Mouse (Mus musculus): Measurements from ENCODE around the gene Nfia. TPM values are rescaled to one million over a fixed set of nuclear protein-coding genes. Genes with fewer than 3 reads are reported as not detected.
A peak's percentile ranks its signal among the peaks of the same experiment; 100 is the strongest.

Nfia gene
- polyA plus RNA-seq, 1 experiment from 2014 or later, result 23.5 TPM

DNA sequence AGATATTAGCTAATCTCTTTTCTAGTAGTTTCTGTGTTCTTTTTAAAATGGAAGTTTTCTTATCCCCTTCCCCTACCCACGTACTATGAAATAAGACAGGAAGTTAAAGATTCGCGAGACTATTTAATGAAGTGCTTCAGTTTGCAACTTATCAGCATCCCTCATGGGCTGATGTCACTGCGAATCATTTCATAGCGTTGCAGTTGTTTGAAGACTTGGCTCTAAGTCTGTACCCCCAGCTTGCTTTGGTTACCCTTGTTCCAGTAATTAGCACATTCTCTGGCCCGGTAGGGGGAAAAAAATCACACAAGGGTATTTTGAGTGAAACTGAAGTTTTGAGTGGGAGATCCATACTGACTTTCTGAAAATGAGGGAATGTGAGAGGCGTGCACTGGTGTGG, 303.6 kb downstream of the Nfia start:
- H3K4me2 ChIP-seq (ENCODE audit: low read depth, low read length), result no peak overlapping the region
- H3K36me3 ChIP-seq (replicated peaks; ENCODE audit: control insufficient read depth, insufficient read depth, low read depth, low read length), result no peaks in the 10 kb centered on the region
- H3K9ac ChIP-seq (replicated peaks; ENCODE audit: low read length), result no peak overlapping the region
- H3K9me3 ChIP-seq (replicated peaks; ENCODE audit: control insufficient read depth, low read length), result no peaks in the 10 kb centered on the region
- no peaks in the 10 kb centered on the region for H3K4me1 ChIP-seq (ENCODE audit: control insufficient read depth, insufficient read depth, low read length)
- H3K27me3 ChIP-seq (ENCODE audit: control insufficient read depth, insufficient read depth, low read length), result no peaks in the 10 kb centered on the region
- 82% methylated on average over 7 of the region's 7 CpGs for WGBS
- H3K27ac ChIP-seq (replicated peaks; ENCODE audit: low read depth, low read length), result no peak overlapping the region
- no peak overlapping the region for H3K4me3 ChIP-seq (ENCODE audit: low read depth, low read length)
- ATAC-seq (replicated peaks; ENCODE audit: insufficient number of reproducible peaks, low FRiP score, low TSS enrichment, low read depth) (no peak), DNase-seq (ENCODE audit: low spot score) (no peak)

- H3K4me3 ChIP-seq (ENCODE audit: low read depth, low read length), result no peak overlapping the region
- DNase-seq (ENCODE audit: low spot score) (no peak), ATAC-seq (replicated peaks; ENCODE audit: insufficient number of reproducible peaks, low FRiP score, low TSS enrichment, low read depth) (no peak)
- H3K9me3 ChIP-seq (replicated peaks; ENCODE audit: control insufficient read depth, low read length), result no peaks in the 10 kb centered on the region
- no peaks in the 10 kb centered on the region for H3K4me1 ChIP-seq (ENCODE audit: control insufficient read depth, insufficient read depth, low read length)
- WGBS, result 80% methylated on average over 7 of the region's 7 CpGs
- no peak overlapping the region for H3K9ac ChIP-seq (replicated peaks; ENCODE audit: low read length)
- H3K36me3 ChIP-seq (replicated peaks; ENCODE audit: control insufficient read depth, insufficient read depth, low read depth, low read length), result no peaks in the 10 kb centered on the region
- no peak overlapping the region for H3K27ac ChIP-seq (replicated peaks; ENCODE audit: low read depth, low read length)
- no peaks in the 10 kb centered on the region for H3K27me3 ChIP-seq (ENCODE audit: control insufficient read depth, insufficient read depth, low read length)
- no peak overlapping the region for H3K4me2 ChIP-seq (ENCODE audit: low read depth, low read length)
Measured at GRCm38 (mm10) chr4:98076624-98077023, 304.1 kb downstream of the Nfia start.

DNA sequence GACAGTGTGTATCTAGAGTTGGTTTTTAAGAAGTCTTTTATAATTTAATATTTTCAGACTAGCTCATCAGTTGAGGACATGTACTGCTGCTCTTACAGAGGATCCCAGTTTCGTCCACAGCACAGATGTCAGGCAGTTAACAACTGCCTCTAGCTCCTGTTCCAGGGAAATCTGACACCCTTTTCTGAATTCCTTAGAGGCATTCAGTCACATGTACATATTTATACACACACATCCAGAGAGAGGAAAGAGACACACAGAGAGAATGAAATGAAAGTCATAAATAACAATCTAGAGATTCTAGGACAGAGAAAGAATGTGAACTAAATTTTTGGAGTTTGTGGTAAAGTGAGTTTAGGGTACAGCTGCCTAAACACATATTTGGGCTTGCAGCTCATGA, 308.1 kb downstream of the Nfia start:
- 28% methylated on average over 1 of the region's 1 CpGs for WGBS
- DNase-seq (ENCODE audit: low spot score), result peak; percentile 36
- Histone ChIP-seq H3K4me2 (ENCODE audit: low read depth, low read length) (no peak overlapping the region), H3K4me3 (ENCODE audit: low read depth, low read length) (no peak overlapping the region), H3K4me1 (ENCODE audit: control insufficient read depth, insufficient read depth, low read length) (no peaks in the 10 kb centered on the region), H3K9ac (replicated peaks; ENCODE audit: low read length) (no peak overlapping the region), H3K9me3 (replicated peaks; ENCODE audit: control insufficient read depth, low read length) (no peaks in the 10 kb centered on the region), H3K27ac (replicated peaks; ENCODE audit: low read depth, low read length) (no peak overlapping the region), H3K27me3 (ENCODE audit: control insufficient read depth, insufficient read depth, low read length) (no peaks in the 10 kb centered on the region), H3K36me3 (replicated peaks; ENCODE audit: control insufficient read depth, insufficient read depth, low read depth, low read length) (no peaks in the 10 kb centered on the region)
- no peak; the same call in 1 of the 2 replicates for ATAC-seq (replicated peaks; ENCODE audit: insufficient number of reproducible peaks, low FRiP score, low TSS enrichment, low read depth)

- ATAC-seq (replicated peaks; ENCODE audit: insufficient number of reproducible peaks, low FRiP score, low TSS enrichment, low read depth), result no peak
Measured at GRCm38 (mm10) chr4:98081962-98082361, 309.4 kb downstream of the Nfia start.

DNA sequence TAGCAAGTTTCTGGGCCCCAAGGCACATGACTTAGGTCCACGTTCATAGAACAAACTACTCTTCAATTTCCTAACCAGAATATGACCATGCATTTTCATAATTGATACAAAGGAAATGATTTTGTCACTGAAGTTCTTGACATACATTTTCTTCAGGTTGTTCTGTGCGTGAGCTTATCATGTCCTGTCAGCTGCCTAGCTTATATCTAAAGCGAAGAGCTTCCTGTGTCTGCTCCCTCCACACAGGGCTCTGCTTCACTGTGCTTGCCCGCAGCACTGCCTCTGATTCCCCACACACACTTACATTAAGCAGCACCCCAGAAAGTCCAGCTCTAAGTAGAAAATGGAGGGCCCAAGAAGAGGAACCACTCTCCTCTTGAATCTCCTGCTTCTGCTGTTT, 310.0 kb downstream of the Nfia start:
- H3K4me2 ChIP-seq (ENCODE audit: low read depth, low read length), result no peak overlapping the region
- WGBS, result 86% methylated on average over 4 of the region's 4 CpGs
- no peaks in the 10 kb centered on the region for H3K36me3 ChIP-seq (replicated peaks; ENCODE audit: control insufficient read depth, insufficient read depth, low read depth, low read length)
- H3K9me3 ChIP-seq (replicated peaks; ENCODE audit: control insufficient read depth, low read length), result no peaks in the 10 kb centered on the region
- H3K27ac ChIP-seq (replicated peaks; ENCODE audit: low read depth, low read length), result no peak overlapping the region
- H3K27me3 ChIP-seq (ENCODE audit: control insufficient read depth, insufficient read depth, low read length), result no peaks in the 10 kb centered on the region
- DNase-seq (ENCODE audit: low spot score), result no peak
- H3K4me1 ChIP-seq (ENCODE audit: control insufficient read depth, insufficient read depth, low read length), result no peaks in the 10 kb centered on the region
- no peak overlapping the region for H3K9ac ChIP-seq (replicated peaks; ENCODE audit: low read length)
- H3K4me3 ChIP-seq (ENCODE audit: low read depth, low read length), result no peak overlapping the region
- no peak for ATAC-seq (replicated peaks; ENCODE audit: insufficient number of reproducible peaks, low FRiP score, low TSS enrichment, low read depth)

More at GRCm38 (mm10) chr4:98081962-98082361, 309.4 kb downstream of the Nfia start:
- DNase-seq (ENCODE audit: low spot score), result no peak
- Histone ChIP-seq H3K27me3 (ENCODE audit: control insufficient read depth, insufficient read depth, low read length) (no peaks in the 10 kb centered on the region), H3K4me3 (ENCODE audit: low read depth, low read length) (no peak overlapping the region), H3K9me3 (replicated peaks; ENCODE audit: control insufficient read depth, low read length) (no peaks in the 10 kb centered on the region), H3K4me1 (ENCODE audit: control insufficient read depth, insufficient read depth, low read length) (no peaks in the 10 kb centered on the region), H3K27ac (replicated peaks; ENCODE audit: low read depth, low read length) (no peak overlapping the region), H3K36me3 (replicated peaks; ENCODE audit: control insufficient read depth, insufficient read depth, low read depth, low read length) (no peaks in the 10 kb centered on the region), H3K4me2 (ENCODE audit: low read depth, low read length) (no peak overlapping the region), H3K9ac (replicated peaks; ENCODE audit: low read length) (no peak overlapping the region)
- 41% methylated on average over 1 of the region's 1 CpGs for WGBS

GRCm38 (mm10) chr4:98085060-98085459, 312.5 kb downstream of the Nfia start:
- H3K9me3 ChIP-seq (replicated peaks; ENCODE audit: control insufficient read depth, low read length), result no peaks in the 10 kb centered on the region
- ATAC-seq (replicated peaks; ENCODE audit: insufficient number of reproducible peaks, low FRiP score, low TSS enrichment, low read depth), result no peak
- no peak for DNase-seq (ENCODE audit: low spot score)
- WGBS, result 93% methylated on average over 6 of the region's 6 CpGs
- no peaks in the 10 kb centered on the region for H3K36me3 ChIP-seq (replicated peaks; ENCODE audit: control insufficient read depth, insufficient read depth, low read depth, low read length)
- H3K4me1 ChIP-seq (ENCODE audit: control insufficient read depth, insufficient read depth, low read length), result no peaks in the 10 kb centered on the region
- H3K27ac ChIP-seq (replicated peaks; ENCODE audit: low read depth, low read length), result no peak overlapping the region
- H3K9ac ChIP-seq (replicated peaks; ENCODE audit: low read length), result no peak overlapping the region
- no peak overlapping the region for H3K4me3 ChIP-seq (ENCODE audit: low read depth, low read length)
- H3K27me3 ChIP-seq (ENCODE audit: control insufficient read depth, insufficient read depth, low read length), result no peaks in the 10 kb centered on the region
- no peak overlapping the region for H3K4me2 ChIP-seq (ENCODE audit: low read depth, low read length)

- H3K27ac ChIP-seq (replicated peaks; ENCODE audit: low read depth, low read length), result no peak overlapping the region
- no peak overlapping the region for H3K9ac ChIP-seq (replicated peaks; ENCODE audit: low read length)
- H3K36me3 ChIP-seq (replicated peaks; ENCODE audit: control insufficient read depth, insufficient read depth, low read depth, low read length), result no peaks in the 10 kb centered on the region
- WGBS, result 68% methylated on average over 4 of the region's 4 CpGs
- H3K4me1 ChIP-seq (ENCODE audit: control insufficient read depth, insufficient read depth, low read length), result no peaks in the 10 kb centered on the region
- no peak overlapping the region for H3K4me2 ChIP-seq (ENCODE audit: low read depth, low read length)
- H3K4me3 ChIP-seq (ENCODE audit: low read depth, low read length), result no peak overlapping the region
- no peaks in the 10 kb centered on the region for H3K9me3 ChIP-seq (replicated peaks; ENCODE audit: control insufficient read depth, low read length)
- ATAC-seq (replicated peaks; ENCODE audit: insufficient number of reproducible peaks, low FRiP score, low TSS enrichment, low read depth) (no peak), DNase-seq (ENCODE audit: low spot score) (peak; percentile 39)
- H3K27me3 ChIP-seq (ENCODE audit: control insufficient read depth, insufficient read depth, low read length), result no peaks in the 10 kb centered on the region
Measured at GRCm38 (mm10) chr4:98086976-98087375, 314.4 kb downstream of the Nfia start.

DNA sequence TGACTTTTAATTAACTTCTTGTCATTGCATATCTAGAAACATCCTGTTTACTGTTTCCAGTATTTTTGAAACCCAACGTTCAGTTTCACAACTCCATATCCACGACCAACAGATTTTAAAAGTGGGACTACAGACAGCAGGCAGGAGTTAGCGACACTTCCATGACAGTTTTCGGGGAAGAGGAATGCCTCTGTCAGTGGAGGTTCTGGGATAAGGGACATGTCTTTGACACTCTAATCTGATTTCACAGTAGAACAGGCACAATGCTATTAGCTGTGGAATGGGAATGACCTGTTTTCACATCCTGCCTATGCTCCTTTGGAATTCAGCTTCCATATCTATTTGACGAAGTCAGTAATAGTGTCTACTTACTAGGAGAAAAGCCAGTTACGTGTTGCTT, 317.5 kb downstream of the Nfia start:
- Histone ChIP-seq H3K36me3 (replicated peaks; ENCODE audit: control insufficient read depth, insufficient read depth, low read depth, low read length) (no peaks in the 10 kb centered on the region), H3K9ac (replicated peaks; ENCODE audit: low read length) (no peak overlapping the region), H3K4me2 (ENCODE audit: low read depth, low read length) (no peak overlapping the region), H3K27ac (replicated peaks; ENCODE audit: low read depth, low read length) (no peak overlapping the region), H3K27me3 (ENCODE audit: control insufficient read depth, insufficient read depth, low read length) (no peaks in the 10 kb centered on the region), H3K9me3 (replicated peaks; ENCODE audit: control insufficient read depth, low read length) (no peaks in the 10 kb centered on the region), H3K4me3 (ENCODE audit: low read depth, low read length) (no peak overlapping the region), H3K4me1 (ENCODE audit: control insufficient read depth, insufficient read depth, low read length) (no peaks in the 10 kb centered on the region)
- ATAC-seq (replicated peaks; ENCODE audit: insufficient number of reproducible peaks, low FRiP score, low TSS enrichment, low read depth), result no peak
- WGBS, result 73% methylated on average over 6 of the region's 6 CpGs
- DNase-seq (ENCODE audit: low spot score), result no peak
